Mouse (Mus musculus) hindbrain, embryonic 12.5 days (tissue): ENCODE results near the gene Atp4a. TPM values are rescaled to one million over a fixed set of nuclear protein-coding genes. Genes with fewer than 3 reads are reported as not detected.

Source experiments
- ATAC-seq: fragments of 200-750 bp; cut with Nextera tagmentation; 2 replicates; pipeline ENCODE4 v1.8.0; 2017; ENCODE audit warnings: moderate TSS enrichment; ENCODE audit not compliant: low FRiP score
- H3K27ac ChIP-seq: fragments of 300-500 bp; sonication (generic); 2 replicates; pipeline ENCODE4 v1.5.1; 2016; ENCODE audit warnings: mild to moderate bottlenecking
- H3K27me3 ChIP-seq: fragments of 300-500 bp; sonication (generic); 2 replicates; pipeline ENCODE4 v1.6.1; 2016; ENCODE audit warnings: mild to moderate bottlenecking
- H3K36me3 ChIP-seq: fragments of 300-500 bp; sonication (generic); 2 replicates; pipeline ENCODE4 v1.6.1; 2016; ENCODE audit warnings: mild to moderate bottlenecking
- H3K4me1 ChIP-seq: fragments of 300-500 bp; sonication (generic); 2 replicates; pipeline ENCODE4 v1.6.1; 2016
- H3K4me2 ChIP-seq: fragments of 300-500 bp; sonication (generic); replicated peaks from 2 replicates; pipeline ENCODE4 v1.6.1; 2016; ENCODE audit warnings: mild to moderate bottlenecking
- H3K4me3 ChIP-seq: fragments of 300-500 bp; sonication (generic); 2 replicates; pipeline ENCODE4 v1.5.1; 2016; ENCODE audit warnings: mild to moderate bottlenecking
- H3K9ac ChIP-seq: fragments of 300-500 bp; sonication (generic); 2 replicates; pipeline ENCODE4 v1.6.1; 2016; ENCODE audit warnings: mild to moderate bottlenecking, moderate library complexity
- H3K9me3 ChIP-seq: fragments of 300-500 bp; sonication (generic); replicated peaks from 2 replicates; pipeline ENCODE4 v1.6.1; 2016; ENCODE audit warnings: mild to moderate bottlenecking
- WGBS: fragments of 180-500 bp; shearing (Covaris S2); methylation state at CpG from one replicate; pipeline ENCODE4 v1.1.7; 2016; 5-methylcytosine and 5-hydroxymethylcytosine counted together
- polyA plus RNA-seq: library from polyadenylated mRNA; unstranded; fragments of >200 nt; fragmentation: Nextera tagmentation; extraction: Ambion mirVana; gene quantifications from 2 replicates; pipeline ENCODE4 v1.2.1, GENCODE M21; 2016

Gene Atp4a
- polyA plus RNA-seq, result 0.93 and 1.3 TPM in 2 replicates

DNA sequence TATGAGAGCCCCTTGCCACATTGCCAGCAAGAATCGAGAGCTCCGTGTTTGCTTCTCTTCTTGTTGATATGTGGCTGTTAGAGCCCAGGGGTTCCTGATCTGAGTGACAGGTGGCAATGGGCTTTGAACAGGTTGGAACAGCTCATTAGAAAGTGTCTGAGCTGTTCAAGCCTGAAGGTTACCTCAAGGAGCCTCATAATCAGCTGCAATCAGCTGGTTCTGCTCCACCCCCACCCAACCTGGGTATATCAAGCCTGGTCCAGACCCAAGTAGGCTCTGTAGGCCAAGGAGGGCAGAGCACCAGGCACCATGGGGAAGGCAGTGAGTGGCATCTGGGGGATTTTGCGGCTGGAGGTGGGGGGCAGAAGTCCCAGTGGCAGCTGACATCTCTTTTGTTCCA, at the start of gene Atp4a:
Atp4a (plus strand) TSS at position 268 of the 400 bp plus-strand sequence.
- no peak within 1 kb of the TSS for H3K4me2 ChIP-seq
- no peak within 1 kb of the TSS for H3K9ac ChIP-seq
- no peak for ATAC-seq
- H3K27ac ChIP-seq, result no peak within 1 kb of the TSS
- no peaks in the 10 kb centered on the region for H3K36me3 ChIP-seq
- 81% methylated on average over 3 of the region's 3 CpGs for WGBS
- H3K4me3 ChIP-seq, result no peak within 1 kb of the TSS
- peaks cover 1% of the 10 kb centered on the region for H3K4me1 ChIP-seq
- no peaks in the 10 kb centered on the region for H3K9me3 ChIP-seq
- H3K27me3 ChIP-seq, result peaks cover 30% of the 10 kb centered on the region

DNA sequence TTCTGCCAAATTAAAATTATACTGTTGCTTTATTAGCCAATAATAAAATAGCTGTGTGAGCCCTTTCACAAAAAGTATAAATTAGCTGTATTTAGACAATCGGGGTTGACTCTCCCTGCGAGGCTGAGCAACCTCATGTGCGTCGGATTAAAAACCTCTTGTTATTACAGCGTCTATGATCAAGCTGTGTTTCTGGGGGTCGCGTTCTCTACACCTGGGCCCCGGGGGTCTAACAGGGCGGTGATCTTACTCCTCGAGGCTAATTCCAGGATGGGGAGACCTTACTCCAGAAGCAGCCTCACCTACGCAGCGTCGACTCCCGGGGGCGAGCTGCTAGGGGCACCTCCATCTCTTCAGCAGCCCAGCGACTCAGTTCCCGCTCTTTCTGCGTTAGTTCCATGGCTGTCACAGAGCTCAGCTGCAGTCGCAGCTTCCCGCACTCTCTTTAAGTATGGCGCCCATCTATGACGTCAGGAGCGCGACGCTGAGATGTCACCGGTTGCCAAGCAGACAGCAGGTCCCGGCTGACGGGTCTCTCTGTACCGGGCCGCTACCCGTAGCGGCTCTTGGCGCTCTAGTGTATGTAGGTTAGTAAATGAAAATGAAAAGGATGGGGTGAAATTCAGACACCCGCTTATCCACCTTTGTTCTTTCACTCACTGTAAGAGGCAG, 47.3 kb upstream of the Atp4a start, which contains the start of gene Haus5:
Haus5 (minus strand) TSS at position 466 of the 672 bp plus-strand sequence.
- H3K27ac ChIP-seq, result peak within 1 kb of the TSS; percentile 70
- peak within 1 kb of the TSS; percentile 85 for H3K4me2 ChIP-seq
- H3K27me3 ChIP-seq, result 0 out of 2 replicates have a peak, but pooled peaks cover 5% of the 10 kb centered on the region
- 1% methylated on average over 34 of the region's 34 CpGs for WGBS
- peak within 1 kb of the TSS; percentile 59 for H3K4me3 ChIP-seq
- peaks cover 24% of the 10 kb centered on the region for H3K36me3 ChIP-seq
- no peaks in the 10 kb centered on the region for H3K9me3 ChIP-seq
- H3K4me1 ChIP-seq, result peaks cover 13% of the 10 kb centered on the region
- ATAC-seq, result peak; percentile 93
- H3K9ac ChIP-seq, result peak within 1 kb of the TSS; percentile 72

DNA sequence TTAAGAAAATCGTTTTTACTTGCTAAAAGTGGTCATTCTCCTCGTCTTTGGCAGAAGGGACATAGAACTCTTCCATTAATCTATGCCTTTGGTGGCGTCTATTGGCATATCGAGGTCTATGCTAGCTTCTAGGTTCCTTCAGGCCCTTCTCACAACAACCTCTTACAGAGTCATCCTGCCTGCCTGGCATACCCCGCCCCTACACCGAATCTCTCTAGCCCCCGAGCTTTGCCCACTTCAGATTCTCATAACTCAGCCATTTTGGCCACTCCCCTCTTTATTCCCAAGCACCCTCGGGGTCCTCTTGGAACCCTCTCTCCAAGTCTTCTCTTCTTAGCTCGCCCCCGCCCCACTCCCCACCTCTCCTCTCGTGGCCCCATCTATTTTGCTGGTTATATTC, 46.7 kb upstream of the Atp4a start:
- Histone ChIP-seq H3K9ac (peak overlapping the region; percentile 72), H3K4me1 (peaks cover 13% of the 10 kb centered on the region), H3K4me2 (peak overlapping the region; percentile 85), H3K4me3 (peak overlapping the region; percentile 59), H3K36me3 (peaks cover 17% of the 10 kb centered on the region), H3K27me3 (0 out of 2 replicates have a peak, but pooled peaks cover 5% of the 10 kb centered on the region), H3K9me3 (no peaks in the 10 kb centered on the region), H3K27ac (peak overlapping the region; percentile 70)
- ATAC-seq, result peak; percentile 71; the same call in 1 of the 2 replicates
- WGBS, result 10% methylated on average over 11 of the region's 11 CpGs

DNA sequence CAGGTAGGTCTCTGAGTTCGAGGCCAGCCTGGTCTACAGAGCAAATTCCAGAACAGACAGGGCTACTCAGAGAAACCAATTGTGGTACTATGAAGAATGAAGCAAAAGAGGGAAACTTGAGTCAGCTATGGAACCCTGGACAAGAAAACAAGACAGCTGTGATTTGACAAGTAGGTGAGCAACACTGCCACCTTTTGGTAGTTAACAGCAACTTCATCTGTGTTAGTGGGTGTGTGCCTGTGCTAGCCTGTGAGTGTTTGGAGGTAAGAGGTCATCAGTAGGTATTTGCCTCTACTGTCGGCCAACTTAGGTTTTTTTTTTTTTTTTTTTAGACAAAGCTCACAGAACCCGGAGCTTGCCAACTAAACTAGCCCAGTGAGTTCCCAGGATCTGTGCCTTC, 42.8 kb upstream of the Atp4a start:
- Histone ChIP-seq H3K9ac (no peak overlapping the region), H3K9me3 (no peaks in the 10 kb centered on the region; the same call in 1 of the 2 replicates), H3K4me3 (no peak overlapping the region), H3K4me2 (no peak overlapping the region), H3K4me1 (peaks cover 10% of the 10 kb centered on the region), H3K27me3 (0 out of 2 replicates have a peak, but pooled peaks cover 5% of the 10 kb centered on the region), H3K36me3 (no peaks in the 10 kb centered on the region), H3K27ac (no peak overlapping the region)
- ATAC-seq, result no peak
- 40% methylated on average over 3 of the region's 3 CpGs for WGBS

DNA sequence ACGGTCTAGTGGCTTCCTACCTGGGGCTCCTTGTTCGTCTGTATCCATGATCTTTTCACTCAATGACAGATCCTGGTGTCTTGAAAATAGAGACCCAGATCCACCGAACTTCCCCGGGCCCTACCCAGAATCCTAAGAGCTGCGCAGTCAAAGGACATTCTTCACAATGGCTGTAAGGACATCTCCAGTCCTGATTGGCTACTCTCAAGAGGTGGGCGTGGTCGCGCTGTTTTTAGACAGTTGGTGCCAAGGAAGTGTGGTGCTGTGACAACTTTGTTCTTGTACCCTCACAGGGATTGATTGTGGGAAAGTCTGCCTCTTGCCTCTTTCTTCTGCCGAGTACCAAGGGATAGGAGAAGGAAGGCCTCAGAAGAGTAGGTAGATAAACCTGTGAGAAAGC, 40.5 kb upstream of the Atp4a start, which contains the start of gene Pmis2:
Pmis2 (minus strand) TSS at position 126 of the 400 bp plus-strand sequence.
- H3K4me1 ChIP-seq, result no peaks in the 10 kb centered on the region
- no peak for ATAC-seq

DNA sequence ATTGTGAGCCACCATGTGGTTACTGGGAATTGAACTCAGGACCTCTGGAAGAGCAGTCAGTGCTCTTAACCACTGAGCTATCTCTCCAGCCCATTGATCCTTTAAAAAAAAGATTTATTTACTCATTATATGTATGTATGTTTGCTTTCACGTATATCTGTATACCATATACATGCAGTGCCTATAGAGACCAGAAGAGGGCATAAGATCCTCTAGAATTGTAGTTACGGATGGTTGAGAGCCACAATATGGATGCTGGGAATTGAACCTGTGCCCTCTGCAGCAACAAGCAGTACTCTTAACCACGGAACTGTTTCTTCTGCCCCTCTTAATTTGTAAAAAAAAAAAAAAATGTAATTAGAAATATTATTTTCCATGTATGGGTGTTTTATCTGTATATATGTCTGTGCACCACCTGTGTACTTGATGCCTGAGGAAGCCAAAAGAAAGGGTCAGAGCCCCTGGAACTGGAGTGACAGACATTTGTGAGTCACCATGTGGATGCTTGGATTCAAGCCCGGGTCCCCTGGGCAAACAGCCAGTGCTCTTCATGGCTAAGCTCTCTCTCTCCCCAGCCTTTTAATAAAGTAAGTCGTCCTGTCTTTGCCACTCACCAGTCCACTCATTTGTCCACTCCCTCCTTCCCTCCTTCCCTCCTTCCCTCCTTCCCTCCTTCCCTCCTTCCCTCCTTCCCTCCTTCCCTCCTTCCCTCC, 33.6 kb upstream of the Atp4a start:
- WGBS, result 77% methylated on average over 5 of the region's 5 CpGs
- Histone ChIP-seq H3K9ac (no peak overlapping the region), H3K4me2 (no peak overlapping the region)

More for the DNA sequence above, 40.5 kb upstream of the Atp4a start, which contains the start of gene Pmis2:
- H3K4me2 ChIP-seq, result no peak within 1 kb of the TSS
- H3K27me3 ChIP-seq, result 0 out of 2 replicates have a peak, but pooled peaks cover 7% of the 10 kb centered on the region
- H3K4me3 ChIP-seq, result no peak within 1 kb of the TSS
- 72% methylated on average over 9 of the region's 9 CpGs for WGBS
- no peak within 1 kb of the TSS for H3K9ac ChIP-seq
- H3K27ac ChIP-seq, result no peak within 1 kb of the TSS
- no peaks in the 10 kb centered on the region; the same call in 1 of the 2 replicates for H3K9me3 ChIP-seq
- H3K36me3 ChIP-seq, result no peaks in the 10 kb centered on the region

DNA sequence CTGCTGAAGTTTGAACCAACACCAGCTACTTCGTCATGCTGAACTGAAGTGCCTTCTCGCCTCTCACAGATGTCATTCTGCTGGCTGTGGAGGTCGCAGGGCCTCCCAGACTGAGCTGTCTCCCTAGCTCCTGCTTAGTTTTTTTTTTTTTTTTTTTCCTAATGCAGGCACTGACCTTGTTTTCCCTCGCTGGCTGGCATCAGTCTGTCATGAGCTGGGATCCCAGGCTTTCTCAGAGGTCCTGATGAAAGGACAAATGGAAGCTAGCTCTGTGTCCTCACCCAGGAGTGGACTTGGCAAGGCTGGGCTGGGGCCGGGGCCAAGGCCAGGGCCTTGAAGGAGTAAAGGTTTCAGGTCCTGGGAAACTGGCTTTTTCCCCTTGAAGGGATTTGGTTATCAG, 30.1 kb upstream of the Atp4a start:
- H3K27ac ChIP-seq, result no peak overlapping the region
- H3K4me1 ChIP-seq, result no peaks in the 10 kb centered on the region
- no peaks in the 10 kb centered on the region for H3K36me3 ChIP-seq
- peaks cover 6% of the 10 kb centered on the region for H3K27me3 ChIP-seq
- no peak overlapping the region for H3K9ac ChIP-seq
- H3K4me3 ChIP-seq, result no peak overlapping the region
- no peak overlapping the region for H3K4me2 ChIP-seq
- 71% methylated on average over 5 of the region's 5 CpGs for WGBS
- ATAC-seq, result no peak
- no peaks in the 10 kb centered on the region for H3K9me3 ChIP-seq

More for the DNA sequence above, 33.6 kb upstream of the Atp4a start:
- no peaks in the 10 kb centered on the region for H3K9me3 ChIP-seq
- H3K27me3 ChIP-seq, result peaks cover 2% of the 10 kb centered on the region; the same call in 1 of the 2 replicates
- H3K36me3 ChIP-seq, result no peaks in the 10 kb centered on the region
- ATAC-seq, result no peak
- H3K27ac ChIP-seq, result no peak overlapping the region
- no peak overlapping the region for H3K4me3 ChIP-seq
- H3K4me1 ChIP-seq, result no peaks in the 10 kb centered on the region

DNA sequence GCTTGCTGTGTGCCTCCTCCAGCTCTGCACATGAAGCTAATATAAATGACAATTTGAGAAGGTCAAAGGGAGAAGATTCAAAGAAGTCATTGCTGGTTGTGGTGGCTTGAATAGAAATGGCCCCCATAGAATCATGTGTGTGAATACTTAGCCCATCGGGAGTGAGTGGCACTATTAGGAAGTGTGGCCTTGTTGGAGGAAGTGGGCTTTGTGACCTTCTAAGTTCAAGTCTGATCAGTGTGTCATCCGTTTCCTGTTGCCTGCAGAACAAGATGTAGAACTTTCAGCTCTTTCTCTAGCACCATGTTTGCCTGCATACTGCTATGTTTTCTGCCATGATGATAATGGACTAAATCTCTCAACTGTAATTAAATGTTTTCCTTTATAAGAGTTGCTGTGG, 28.6 kb upstream of the Atp4a start:
- no peak overlapping the region for H3K4me2 ChIP-seq
- H3K4me1 ChIP-seq, result no peaks in the 10 kb centered on the region
- no peaks in the 10 kb centered on the region for H3K36me3 ChIP-seq
- WGBS, result 84% methylated on average over 2 of the region's 2 CpGs
- no peak overlapping the region for H3K9ac ChIP-seq
- no peaks in the 10 kb centered on the region for H3K9me3 ChIP-seq
- no peak overlapping the region for H3K4me3 ChIP-seq
- H3K27me3 ChIP-seq, result peaks cover 21% of the 10 kb centered on the region
- ATAC-seq, result no peak
- no peak overlapping the region for H3K27ac ChIP-seq

DNA sequence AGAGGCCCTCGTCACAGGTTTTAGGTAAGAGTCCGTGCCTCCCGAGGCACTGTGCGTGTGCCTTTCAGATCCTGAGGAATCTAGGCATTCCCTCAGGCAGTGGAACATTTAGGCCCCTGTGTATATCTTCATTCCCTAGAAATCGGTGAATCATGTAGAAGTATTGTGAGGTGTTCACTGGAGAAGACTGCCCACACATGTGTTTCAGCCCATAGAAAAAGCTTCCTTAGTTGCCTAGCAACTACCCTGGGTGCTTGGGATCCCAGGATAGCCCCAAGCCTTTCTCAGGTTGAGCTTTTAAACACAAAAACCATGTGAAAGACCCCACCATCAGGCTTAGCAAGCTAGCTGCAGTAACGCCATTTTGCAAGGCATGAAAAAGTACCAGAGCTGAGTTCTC, 23.7 kb upstream of the Atp4a start:
- 70% methylated on average over 6 of the region's 6 CpGs for WGBS
- no peaks in the 10 kb centered on the region for H3K36me3 ChIP-seq
- no peak overlapping the region for H3K4me2 ChIP-seq
- no peak overlapping the region for H3K27ac ChIP-seq
- no peak overlapping the region for H3K4me3 ChIP-seq
- peaks cover 21% of the 10 kb centered on the region for H3K27me3 ChIP-seq
- no peaks in the 10 kb centered on the region for H3K4me1 ChIP-seq
- H3K9ac ChIP-seq, result no peak overlapping the region
- H3K9me3 ChIP-seq, result no peaks in the 10 kb centered on the region
- no peak for ATAC-seq

DNA sequence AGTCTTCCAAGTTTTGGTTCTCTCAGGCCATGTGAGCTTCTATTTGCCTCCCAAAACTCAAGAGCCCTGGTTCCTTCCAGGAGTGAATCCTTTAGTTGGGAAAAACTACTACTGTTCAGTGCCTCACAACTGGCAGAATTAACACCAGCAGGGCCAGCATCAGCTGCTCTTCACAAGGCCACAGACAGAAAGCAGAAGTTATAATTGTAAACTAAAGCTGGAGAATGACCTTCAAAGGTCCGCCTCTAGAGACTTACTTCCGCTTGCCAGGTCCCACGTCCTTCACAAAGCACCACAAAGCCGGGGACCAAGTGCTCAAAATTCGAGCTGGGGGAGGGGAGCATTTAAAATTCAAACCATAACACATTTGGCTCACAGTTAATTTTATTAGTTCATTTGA, 13.9 kb upstream of the Atp4a start:
- ATAC-seq, result no peak
- H3K4me3 ChIP-seq, result no peak overlapping the region
- H3K27ac ChIP-seq, result no peak overlapping the region
- H3K9me3 ChIP-seq, result no peaks in the 10 kb centered on the region
- 64% methylated on average over 5 of the region's 5 CpGs for WGBS
- no peaks in the 10 kb centered on the region for H3K27me3 ChIP-seq
- H3K4me2 ChIP-seq, result no peak overlapping the region
- H3K9ac ChIP-seq, result no peak overlapping the region
- no peaks in the 10 kb centered on the region for H3K36me3 ChIP-seq
- no peaks in the 10 kb centered on the region for H3K4me1 ChIP-seq

DNA sequence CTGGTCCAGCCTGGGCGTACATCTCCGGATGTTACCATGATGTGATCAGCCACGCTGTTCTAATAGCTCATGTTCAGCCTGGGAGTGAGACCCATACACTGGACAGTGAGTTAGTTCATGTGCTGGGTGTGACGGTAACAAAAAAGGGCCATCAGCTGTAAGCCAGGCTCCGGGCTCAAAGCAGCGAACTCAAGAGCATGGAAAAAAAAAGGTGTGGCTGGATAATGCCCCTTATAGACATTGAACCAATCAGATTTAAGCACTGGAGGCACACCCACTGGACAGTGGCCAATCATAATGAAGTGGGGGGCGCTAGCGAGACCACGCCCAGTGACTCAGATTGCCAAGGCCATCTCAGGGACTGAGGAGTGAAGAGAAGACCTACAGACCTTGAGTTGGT, 13.4 kb upstream of the Atp4a start, which contains the start of gene 2200002J24Rik:
2200002J24Rik (plus strand) TSS at position 338 of the 400 bp plus-strand sequence.
- Histone ChIP-seq H3K36me3 (no peaks in the 10 kb centered on the region), H3K9me3 (no peaks in the 10 kb centered on the region), H3K4me2 (no peak within 1 kb of the TSS), H3K4me3 (no peak within 1 kb of the TSS), H3K27me3 (no peaks in the 10 kb centered on the region), H3K4me1 (no peaks in the 10 kb centered on the region), H3K27ac (no peak within 1 kb of the TSS), H3K9ac (no peak within 1 kb of the TSS)
- WGBS, result 37% methylated on average over 9 of the region's 9 CpGs
- no peak for ATAC-seq

DNA sequence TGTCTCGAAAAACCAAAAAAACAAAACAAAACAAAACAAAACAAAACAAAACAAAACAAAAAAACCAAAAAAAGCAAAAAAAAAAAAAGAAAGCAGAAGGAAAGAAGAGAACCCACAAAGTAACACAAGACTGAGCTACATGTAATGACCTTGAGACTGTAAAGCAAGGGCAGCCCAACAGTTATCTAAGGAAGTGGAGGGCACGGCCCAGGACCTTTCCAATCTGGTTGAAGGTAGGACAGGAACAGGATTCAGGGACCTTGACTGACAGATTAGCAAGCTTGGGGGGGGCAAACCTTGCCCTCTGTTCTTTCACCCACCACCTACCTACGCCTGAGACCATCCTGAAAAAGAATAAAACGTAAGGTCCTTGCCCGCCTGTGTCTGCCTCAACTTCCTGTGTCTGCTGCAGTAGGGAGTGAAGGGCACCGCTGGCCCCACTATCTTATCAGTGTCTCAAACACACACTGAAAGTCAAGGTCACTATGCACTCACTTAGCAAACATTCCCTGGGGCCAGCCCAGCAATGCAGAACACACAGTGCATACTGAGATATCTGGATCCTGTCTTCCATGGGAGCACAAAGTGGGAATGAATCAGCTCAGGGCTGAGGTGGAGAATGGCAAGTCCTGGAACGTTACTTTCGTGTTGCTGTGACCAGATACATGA, 5.7 kb upstream of the Atp4a start:
- ATAC-seq, result no peak
- Histone ChIP-seq H3K4me2 (no peak overlapping the region), H3K4me3 (no peak overlapping the region), H3K9ac (no peak overlapping the region), H3K4me1 (no peaks in the 10 kb centered on the region), H3K9me3 (no peaks in the 10 kb centered on the region), H3K27ac (no peak overlapping the region), H3K27me3 (0 out of 2 replicates have a peak, but pooled peaks cover 3% of the 10 kb centered on the region), H3K36me3 (no peaks in the 10 kb centered on the region)
- WGBS, result 82% methylated on average over 8 of the region's 8 CpGs
